Mouse (Mus musculus): ENCODE measurements around the gene Afg1l.

The Afg1l gene

DNA sequence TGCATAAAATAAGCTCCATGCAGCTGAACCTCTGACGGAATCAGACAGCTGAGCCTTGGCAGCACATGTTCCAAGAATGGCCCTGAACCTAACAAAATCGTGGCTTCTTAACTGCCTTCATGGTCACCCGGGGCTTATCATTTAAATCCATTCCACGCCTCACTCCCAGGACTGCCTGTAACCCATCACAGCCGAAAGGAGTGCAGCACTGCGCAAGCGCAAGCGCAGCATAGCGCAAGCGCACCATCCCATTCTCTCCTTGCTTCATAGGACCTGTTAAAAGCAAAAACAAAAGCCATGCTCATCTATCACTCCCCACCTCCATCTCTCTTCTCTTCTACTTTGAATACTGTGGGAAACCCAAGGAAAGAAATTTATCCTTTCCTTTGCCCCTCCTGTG, 114.1 kb downstream of the Afg1l start:
- DNase-seq = no peak

DNA sequence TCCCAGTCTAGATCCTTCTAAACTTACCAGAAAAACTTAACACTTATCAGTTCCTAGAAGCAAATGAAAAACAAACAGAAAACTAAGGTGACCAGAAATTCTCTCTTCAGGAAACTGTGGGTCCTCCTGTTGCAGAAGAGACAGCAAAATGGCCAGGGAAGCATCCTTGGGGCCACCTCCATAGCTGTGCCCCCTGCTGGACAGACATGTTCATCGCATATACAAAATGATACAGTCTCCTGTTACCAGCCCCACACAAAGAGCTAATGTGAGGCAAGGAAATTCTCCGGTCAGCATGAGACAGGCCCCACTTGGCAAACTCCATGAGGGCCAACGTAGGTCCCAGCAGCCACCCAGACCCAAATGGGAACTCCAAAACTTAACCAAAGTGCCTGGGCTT, 122.4 kb downstream of the Afg1l start:
- no peak for DNase-seq

DNA sequence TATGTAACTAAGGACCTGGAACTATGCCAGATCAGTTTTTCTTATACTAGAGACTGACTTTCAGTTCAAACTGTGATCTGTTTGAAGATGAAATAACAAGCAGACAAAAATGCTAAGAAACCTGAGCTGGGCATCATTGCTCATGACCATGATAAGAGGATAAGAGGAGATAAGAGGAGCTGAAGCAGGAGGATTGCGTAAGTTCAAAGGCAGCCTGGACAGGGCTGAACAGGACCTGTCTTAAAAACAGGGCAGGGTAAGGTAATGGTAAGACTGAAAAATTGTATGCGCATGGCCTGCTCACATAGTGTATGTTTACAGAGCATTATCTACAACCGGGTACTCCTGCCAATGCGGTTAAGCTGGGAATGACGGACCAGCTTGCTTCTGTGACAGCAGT, 130.4 kb downstream of the Afg1l start:
- DNase-seq = no peak

DNA sequence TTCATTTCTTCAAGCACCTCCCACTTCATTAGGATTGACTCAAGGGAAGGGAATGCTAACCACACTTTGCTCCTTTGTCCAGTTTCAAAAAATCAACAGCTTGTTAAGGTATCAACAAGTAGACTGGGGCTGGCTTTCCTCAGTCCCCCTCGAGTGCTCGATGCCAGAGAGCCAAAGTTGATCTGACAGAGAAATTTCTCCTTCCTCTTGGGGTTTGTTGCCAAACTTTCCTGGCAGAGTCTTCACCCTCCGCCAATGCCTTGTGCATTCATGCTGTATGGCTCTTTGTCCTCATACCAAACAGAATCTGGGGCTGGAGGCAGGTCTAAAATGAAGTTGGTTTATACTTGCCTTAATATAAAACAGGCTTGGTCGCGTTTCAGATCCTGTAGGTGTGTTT, 131.2 kb downstream of the Afg1l start:
- no peak for DNase-seq

DNA sequence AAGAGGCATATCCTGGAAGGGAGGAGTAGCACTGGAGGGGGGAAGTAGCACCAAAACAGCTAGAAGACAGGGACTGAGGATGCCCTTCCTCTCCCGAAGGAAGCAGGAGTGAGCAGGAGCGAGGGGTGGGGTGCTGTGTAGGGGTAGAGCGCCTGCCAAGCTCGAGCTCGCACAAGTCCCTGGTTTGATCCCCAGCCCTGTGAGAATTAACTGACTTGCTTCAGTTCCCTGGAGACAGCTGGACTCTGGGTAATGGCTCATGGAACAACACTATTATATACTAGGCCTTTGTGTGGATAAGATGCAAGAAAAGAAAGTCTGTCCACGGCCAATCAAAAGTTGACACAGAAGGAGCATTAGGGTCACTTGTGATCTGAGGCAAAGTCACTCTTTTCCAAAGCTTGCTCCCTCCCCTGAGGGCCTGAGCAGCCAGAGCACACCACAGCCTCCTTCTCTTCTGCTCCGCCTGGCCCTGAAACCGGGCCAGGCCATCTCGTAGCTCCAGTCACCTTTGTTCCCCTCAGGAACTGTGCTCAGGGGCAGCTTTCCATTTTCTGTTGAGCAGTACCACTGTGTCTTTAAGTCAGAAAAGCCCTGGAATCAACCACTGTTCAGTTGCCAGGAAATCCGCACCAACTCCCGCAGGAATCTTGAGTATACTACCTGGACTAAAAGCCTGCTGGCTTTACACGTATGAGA, 132.0 kb downstream of the Afg1l start:
- no peak for DNase-seq

DNA sequence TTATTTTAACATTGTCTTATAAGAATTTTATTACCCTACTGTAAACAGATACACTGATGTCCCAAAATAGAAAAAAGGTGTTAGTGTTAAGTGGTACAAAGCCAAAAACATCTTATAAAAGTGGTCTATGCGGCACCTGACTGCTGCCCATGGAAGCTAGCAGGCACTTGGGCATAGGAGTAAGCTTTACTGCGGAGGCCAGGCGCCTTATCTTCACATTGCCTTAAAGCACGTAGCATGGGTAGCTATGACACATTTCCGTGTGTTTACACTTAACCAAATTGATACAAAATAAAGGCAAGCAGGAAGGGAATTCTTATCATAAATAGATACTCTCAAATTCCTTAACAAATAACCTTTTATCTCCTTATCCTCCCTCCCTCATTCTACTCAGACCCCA, 135.7 kb downstream of the Afg1l start:
- no peak for DNase-seq

DNA sequence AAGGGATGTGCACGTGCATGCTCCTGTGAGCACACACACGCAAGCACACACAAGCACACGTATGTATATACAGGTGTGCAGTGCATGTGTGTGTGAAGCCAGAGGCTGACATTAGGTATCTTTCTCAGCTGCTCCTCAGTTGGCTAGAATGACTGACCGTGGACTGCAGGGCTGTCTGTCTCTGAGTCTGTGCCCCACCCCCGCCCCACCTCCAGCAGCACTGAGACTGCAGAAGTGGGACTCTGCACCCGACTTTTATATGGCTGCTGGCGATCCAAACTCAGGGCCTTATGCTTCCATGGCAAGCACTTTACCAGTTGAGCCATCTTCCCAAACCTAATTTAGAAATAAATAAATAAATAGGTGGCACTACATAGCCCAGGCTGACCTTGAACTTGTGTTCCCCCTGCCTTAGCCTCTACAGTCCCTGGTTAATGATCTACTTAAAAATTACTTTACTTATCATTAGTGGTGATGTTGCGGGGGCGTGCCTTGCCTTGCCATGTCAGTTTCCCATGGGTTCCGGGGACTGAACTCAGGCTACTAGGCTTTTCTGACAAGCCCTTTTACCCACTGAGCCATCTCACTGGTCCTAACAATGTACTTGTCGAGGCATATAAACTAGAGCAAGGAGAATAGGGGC, 136.4 kb downstream of the Afg1l start:
- DNase-seq = no peak

DNA sequence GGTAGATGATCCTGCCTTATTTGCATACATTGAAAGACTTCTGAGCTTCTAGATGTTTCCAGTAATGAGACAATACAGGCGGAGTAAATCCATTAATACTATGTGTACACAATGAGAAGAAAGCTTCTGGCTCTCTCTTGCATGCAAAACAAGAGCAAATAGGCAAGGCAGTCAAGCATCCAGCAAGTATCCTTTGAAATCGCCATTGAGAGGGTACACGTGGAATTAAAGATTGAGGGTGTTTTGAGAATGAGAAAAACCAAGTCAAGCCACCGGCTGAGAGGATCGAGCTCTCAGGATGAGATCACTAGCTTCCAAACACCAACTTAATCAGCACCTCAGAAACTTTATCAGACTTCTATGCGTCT, 138.0 kb downstream of the Afg1l start:
- no peak for DNase-seq

DNA sequence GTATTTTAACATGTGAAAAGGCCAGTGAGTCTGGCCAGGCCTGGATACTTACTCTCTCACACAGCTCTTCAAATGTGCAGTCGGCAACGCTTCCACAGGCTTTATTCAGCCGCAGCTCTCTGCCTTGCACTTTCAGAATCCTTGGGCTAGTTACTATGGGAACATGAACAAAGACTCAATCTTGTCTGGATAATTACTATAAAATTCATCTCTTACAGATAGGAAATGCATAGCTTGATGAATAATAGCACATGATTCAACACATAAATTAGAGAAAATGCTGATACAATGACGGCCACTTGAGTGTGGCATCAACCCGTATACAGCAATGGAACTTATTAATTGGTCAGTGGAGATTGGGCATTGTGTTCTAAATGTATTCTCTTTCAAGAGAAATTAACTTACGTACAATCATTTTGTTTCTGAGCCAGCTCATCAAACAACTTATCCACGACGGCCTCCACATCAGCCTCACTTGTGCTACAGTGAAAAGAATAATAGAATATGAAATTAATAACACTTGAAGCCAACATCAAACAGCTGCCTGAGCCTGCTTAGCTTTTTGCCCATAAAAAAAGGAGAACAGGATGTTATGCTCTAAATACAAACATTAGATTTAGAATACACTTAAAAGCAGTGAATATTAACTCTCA, 138.5 kb downstream of the Afg1l start:
- no peak for DNase-seq

DNA sequence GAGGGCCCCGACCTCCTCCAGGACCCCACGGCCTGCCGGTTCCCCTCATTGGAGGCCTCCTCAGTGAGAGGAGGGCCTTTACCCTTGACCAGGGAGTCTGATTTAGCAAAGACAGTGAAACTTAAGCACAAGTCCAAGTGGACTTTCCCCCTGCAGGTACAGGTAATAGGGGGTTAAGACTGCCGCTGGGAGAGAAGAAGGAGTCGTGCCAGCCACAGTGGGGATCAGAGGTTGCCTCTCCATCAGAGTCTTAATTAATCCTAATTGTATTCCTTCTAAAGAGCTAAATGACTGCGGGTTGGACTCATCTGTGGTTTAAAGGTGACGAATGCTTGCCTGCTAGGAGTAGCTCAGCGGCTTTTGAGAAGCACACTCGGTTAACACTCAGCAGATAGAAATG, 139.9 kb downstream of the Afg1l start:
- no peak for DNase-seq

DNA sequence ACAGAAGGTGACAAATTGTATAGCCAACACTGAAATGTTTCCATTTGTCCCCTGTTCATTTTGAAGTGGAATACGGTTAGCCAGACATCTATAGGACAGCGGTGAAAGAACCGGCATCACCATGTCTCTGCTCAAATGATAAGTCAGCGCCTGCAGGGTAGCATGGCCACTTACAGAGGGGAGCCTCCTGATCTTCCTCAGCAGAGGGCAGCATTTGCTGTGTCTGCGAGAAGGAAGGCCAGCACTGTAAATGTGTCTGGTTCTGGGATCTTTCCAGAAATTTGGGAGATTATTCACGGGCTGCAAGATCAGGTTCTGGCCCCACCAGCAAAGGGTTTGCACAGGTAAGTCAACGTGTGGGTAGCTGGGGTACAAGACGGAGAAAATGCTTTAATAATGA, 150.8 kb downstream of the Afg1l start:
- peak; percentile 15 to 41 for DNase-seq

DNA sequence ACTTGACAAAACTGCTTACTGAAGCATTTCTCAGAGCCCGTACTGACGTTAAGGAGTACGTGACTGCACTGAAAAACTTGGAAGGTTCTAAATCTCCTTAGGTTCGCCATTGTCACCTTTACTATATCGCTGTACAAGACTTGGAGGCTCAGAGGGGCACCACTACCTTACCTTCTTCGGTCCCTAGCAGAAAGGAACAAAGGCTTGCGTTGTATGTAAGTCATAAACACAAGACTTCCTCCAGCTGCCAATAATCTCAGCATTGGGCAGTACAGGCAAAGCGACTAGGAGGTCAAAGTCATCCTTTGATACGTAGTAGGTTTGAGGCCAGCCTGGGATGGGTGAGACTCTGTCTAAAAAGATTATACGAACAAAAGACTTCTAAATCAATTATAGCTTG, 153.1 kb downstream of the Afg1l start:
- no peak for DNase-seq

DNA sequence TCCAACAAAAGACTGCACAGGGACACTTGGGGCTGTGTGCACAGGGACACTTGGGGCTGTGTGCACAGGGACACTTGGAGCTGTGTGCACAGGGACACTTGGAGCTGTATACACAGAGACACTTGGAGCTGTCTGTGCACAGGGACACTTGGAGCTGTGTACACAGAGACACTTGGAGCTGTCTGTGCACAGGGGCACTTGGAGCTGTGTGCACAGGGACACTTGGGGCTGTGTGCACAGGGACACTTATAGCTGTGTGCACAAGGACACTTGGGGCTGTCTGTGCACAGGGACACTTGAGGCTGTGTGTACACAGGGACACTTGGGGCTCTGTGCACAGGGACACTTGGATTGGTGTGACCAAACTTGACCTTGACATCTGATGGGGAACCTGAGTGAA, 154.4 kb downstream of the Afg1l start:
- no peak for DNase-seq

DNA sequence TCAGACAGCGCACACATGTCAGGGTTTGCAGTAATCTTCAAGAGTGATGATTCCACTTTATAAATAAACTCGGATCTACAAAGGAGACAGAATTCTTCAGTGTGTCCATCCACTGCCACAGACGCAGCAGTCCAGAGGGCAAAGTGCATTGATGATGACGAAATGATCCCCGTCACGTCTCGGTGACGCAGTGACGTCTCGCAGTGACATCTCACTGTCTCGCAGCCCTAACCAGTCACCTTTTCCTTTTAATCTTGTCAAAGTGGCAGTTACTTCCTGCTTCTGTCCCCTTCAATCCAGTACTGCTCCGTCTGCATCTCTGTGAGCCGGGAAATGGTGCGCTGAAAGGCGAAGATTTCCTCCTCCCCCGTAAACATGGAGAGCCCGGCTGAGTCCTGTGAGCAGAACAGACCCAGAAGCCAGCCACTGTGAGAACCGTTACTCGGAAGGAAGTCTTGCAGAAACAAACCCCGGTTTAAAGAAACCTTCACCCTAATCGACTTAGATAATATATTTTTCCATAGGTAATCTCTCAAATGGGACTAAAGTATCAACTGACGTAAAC, 165.1 kb downstream of the Afg1l start:
- no peak for DNase-seq

DNA sequence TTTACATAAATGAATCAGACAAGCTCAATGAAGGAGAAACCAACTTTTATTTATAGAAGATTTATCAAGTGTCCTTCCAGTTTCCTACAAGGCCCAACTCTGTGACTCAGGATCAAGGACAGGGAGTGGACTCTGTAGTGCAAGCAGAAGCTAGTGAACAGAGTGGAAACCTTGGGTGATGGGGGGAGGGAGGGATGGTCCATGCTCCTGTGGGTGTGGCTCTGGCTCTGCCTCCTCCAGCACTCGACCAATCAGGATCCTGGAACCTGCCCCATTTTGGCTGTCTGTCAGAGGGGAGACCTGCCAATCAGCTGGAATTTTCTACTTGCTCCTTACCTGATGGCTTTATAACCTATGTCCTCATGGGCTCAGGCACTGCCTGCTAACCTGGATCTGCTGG, 165.8 kb downstream of the Afg1l start:
- no peak for DNase-seq

DNA sequence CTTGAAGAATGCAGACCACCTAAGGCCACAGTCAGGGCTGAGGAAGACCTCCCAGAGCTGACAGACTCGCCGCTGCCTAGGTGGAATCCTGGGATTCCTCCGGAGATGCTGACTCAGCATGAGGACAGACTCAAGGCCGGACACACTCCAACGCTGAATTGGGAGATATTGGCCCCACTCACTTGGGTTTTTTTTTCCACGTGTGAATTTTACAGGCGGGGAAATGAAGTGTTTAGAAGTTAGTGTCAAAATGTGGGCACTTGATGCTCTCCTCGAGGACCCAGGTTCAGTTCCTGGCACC, 169.7 kb downstream of the Afg1l start:
- peak in 1 of 2 experiments; percentile 34 for DNase-seq

DNA sequence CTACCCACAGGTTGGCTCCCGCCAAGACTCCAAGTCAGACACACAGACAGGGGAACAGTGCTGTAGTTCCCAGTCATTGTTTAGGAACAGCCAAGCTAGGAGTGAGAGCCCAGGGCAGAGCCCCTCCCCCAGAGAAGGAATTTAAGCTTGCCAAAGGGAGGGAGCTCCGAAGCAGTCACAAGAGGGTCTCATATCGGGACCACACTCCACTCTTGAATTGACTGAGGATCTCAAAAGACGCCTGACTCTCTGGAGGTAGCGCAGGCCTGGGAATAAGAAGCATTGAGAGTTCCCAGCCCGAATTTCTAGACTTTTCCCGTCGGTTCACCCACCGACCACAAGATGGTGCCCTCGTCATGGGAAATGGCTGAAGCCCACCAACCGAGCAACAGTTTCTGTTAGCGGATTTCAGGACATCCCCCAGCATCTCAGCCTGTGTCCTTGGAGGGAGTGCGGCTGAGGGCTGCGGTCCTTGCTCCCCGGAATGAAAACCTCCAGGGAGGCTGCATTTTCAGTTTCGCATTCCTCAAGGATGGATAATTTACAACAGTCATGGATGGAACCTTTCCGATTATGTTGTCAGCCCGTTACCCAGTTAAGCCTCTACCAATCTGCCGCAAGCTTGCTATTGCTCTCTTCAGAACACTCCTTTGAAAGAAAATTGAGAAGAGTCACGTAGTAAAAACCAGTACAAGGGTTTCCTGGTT, 170.2 kb downstream of the Afg1l start:
- peak; percentile 83 to 86 for DNase-seq

DNA sequence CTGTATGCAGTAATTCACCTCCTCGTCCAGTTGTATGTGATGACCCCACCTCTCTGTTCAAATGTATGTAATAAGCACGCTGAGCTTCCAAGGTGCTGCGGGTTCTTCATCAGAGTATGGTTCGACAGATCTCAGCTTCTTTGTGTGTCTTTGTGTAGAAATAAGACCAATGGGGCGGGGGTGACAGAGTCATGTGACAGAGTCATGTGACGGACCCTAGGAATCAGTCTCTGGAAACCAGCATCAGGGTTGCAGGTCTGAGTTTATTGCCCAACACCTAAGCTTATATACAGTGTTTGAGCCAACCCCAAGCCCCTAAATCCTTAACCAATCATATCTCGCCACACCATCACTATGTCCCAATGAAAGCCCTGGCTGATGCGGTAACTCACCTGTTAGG, 171.9 kb downstream of the Afg1l start:
- DNase-seq = no peak

DNA sequence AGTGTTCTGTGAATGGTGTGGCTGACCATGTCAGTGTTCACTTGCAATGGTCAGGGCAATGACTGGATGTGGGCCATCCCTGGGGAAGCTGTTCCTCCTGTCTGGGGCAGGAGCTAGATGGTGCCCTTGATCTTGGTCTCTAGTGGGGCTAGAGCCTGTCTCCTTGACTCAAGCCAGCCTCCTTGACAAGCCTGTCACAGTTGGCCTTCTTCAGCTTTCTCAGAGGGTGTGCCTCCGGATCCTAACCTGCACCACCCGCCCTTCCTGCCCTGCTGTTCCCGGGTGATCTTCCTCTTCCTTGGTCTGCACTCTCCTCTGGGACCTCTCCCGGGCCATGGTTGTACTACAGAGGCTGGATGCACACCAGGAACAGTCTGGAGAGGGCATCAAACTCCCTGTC, 177.6 kb downstream of the Afg1l start:
- no peak for DNase-seq

DNA sequence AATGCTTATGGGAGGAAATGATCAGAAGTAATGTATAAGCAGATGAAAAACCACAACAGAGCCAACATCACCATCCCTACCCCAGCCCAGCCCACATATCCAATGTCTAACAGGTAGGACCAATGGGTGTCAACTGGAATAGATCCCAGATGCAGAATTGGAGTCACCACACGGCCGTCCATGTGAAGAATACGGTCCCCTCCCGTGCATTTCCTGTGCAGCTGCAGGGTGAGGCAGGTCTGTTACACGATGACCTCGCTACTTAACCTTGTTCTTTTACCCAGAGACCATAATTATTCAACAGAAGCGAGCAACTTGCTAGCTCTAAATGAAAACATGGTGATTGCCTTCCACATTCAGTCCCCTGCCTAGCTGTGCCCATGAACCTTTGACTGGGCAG, 178.4 kb downstream of the Afg1l start:
- DNase-seq = no peak

DNA sequence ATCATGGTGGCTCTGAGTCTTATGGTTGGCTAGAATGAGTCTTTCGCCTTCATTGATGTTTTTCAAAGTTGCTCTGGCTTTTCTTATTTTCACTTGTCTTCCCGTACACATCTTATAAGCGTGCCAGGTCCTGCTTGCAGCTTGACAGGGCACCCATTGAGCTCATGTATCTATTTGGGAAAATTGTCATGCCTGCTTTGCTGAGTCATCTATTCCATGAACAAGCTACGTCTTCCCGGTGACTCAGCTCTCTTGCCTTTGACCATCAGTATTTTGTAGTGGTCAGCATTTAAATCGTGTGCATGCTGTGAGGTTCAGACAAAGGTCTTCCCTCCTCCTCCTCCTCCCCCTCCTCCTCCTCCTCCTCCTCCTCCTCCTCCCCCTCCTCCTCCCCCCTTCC, 178.9 kb downstream of the Afg1l start:
- DNase-seq = no peak

DNA sequence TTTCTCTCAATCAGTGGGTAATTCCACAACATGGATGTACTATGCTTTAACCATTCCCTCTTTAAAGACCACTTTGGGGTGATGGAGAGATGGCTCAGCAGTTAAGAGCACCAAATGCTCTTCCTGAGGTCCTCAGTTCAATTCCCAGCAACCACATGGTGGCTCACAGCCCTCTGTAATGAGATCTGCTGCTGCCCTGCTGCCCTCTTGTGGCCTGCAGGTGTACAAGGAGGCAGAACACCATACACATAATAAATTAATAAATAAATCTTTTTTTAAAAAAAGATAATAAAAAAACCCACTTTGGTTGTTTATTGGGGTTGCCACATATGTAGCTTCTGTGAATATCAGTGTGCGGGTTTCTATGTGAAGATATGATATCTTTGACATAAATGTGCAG, 180.4 kb downstream of the Afg1l start:
- no peak for DNase-seq

DNA sequence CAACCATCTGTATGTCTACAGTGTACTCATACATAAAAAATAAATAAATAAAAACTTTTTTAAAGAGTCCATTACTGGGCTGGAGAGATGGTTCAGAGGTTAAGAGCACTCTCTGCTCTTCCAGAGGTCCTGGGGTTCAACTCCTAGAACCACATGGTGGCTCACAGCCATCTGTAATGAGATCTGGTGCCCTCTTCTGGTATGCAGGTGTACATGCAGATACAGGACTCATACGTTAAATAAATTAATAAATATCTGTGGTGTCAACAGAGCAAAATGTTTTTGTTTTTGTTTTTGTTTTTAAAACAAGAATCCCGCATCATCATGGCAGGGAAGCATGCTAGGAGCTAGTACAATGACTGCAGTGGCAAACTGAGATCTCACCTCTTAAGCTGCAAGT, 181.3 kb downstream of the Afg1l start:
- DNase-seq = no peak

DNA sequence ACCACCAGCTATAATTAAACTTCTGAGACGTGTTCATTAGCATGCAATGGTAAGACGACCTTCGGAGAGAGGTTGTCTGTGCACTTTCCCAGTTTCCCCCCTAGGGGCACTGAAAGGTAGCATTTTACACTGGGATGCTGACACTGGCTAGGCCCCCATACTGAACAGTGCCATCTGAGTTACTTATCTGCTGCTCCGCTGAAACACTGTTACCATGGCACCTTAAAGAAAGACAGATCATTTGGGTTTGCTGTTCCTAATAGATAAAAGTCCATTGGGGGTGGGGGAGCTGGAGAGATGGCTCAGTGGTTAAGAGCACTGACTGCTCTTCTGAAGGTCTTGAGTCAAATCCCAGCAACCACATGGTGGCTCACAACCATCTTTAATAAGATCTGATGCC, 181.8 kb downstream of the Afg1l start:
- no peak for DNase-seq

Measured in cerebellum, postnatal 25 days (tissue).